Mouse (Mus musculus) right cerebral cortex, postnatal 10 days (tissue): ENCODE results near the gene Med8.

Experiments used
- DNase-seq, 2 experiments: peaks; one replicate each; pipeline ENCODE4 v3.0.0; 2021; ENCODE audit warnings: low spot score in 2 of 2

The Med8 gene

DNA sequence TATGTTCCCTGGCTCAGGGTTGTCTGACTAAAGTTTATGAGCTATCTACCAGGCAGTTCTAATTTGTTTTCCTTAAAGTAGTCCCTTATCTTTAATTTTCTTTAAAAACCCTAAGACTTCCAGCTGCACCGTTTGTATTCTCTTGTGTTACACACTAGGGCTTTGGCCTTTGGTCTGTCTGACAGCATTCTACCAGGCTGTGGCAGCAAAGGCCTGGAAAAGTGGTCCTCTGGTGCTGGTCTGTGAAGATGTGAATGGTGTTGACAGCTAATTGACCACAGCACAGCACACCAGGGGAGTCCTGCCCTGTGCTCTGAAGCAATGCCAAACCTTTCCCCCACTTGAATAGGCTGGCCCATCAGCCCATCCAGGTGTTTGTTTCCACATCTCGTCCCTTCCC lies 6.6 kb downstream of the Med8 start:
- DNase-seq = no peak

DNA sequence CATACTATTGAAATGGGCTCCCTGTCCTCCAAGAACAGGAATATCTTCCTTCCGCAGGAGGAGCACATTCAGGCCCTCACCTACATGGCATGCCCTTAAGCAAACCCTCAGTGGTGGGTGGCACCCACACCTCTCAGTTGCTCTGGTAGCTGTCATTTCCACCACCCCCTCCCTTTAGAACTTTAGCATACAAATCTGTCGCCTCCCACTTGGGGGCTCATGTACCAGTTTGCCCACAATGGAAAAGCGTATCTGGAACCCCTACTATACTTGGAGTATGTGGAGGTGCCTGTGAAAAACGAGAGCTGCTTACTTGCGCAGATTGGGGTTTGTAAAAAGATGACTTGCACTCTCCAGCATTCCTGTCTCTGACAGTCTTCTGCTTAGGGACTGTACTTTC lies 7.2 kb downstream of the Med8 start:
- DNase-seq = no peak

- no peak for DNase-seq
Measured at GRCm38 (mm10) chr4:118417112-118417797, 8.1 kb downstream of the Med8 start.

DNA sequence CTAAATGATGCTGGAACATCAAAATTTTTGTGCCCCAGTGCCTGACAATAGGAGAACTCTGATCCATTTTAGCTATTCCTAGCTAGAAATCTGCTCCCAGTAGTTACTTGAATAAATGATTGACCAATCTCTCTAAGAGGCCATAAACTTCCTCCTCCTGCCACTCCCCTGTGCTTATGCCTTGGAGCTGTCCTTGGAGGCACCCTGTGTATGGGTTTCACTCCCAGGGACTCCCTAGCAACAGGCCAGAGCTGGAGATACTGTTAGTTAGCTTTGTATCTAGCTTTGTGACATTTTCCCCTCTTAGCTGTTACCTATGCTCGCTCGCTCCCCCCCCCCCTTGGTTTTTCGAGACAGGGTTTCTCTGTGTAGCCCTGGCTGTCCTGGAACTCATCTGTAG lies 12.2 kb downstream of the Med8 start:
- no peak for DNase-seq

DNA sequence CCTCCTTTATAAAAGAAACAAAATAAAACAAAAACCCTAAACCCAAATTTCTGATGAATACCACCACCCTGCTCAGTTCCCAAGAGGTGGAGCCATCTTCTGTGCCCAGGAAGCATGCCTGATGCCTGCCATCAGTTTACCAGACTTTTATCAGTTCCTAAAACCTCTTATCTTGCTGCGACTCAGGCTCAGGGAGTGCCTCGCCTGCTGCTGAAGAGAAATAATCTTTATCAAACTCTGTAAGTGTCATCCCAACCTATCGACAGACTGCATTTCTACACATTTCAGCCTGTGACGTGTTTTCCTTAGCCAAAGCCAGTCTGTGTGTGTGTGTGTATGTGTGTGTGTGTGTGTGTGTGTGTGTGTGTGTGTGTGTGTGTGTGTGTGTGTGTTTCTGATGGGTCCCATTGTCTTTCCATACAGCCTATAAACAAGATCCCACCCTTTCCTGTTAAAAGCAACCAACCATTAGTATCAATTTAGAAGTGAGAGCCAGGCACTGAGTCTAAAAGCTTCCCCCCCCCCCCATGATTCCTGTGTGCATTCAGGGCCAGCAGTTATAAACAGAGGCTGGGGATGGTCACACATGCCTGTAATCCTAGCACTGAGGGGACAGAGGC lies 15.5 kb downstream of the Med8 start:
- DNase-seq = no peak

- DNase-seq = no peak
Measured at GRCm38 (mm10) chr4:118425374-118425773, 16.2 kb downstream of the Med8 start.

GRCm38 (mm10) chr4:118427415-118427767 lies 18.3 kb downstream of the Med8 start:
- DNase-seq = no peak

DNA sequence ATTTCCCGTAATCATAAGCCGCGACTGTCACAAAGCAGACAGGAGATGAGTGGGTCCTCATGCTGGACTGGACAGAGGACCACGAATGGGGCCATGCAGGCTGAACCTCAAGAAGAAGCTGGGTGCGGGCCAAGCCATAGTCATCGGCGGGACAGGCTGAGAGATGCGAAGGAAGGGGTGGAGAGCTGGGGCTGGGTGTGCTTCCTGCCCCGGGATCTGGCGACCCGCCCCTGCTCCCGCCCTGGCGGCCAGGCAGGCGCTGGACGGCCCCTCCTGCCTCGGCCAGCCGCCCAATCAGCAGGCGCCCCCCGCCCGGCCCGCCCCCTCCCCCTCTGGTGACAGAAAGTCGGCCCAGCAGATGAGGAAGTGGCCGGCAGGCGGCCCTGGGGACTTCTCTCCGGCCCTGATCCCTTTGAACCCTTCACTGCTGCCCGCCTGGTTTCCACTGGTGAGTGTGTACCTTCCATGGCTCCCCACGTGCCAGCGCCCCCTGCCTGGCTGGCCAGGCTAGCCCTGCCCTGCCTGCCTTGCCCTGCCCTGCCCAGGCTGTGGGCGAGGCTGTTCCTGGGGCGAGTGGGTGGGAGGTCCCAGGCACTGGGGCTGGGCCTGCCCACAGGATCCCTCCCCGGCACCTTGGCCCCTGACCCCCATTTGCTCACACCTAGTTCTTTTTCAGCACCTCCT lies 18.8 kb downstream of the Med8 start, which contains the start of gene Elovl1:
Elovl1 (plus strand) TSS at position 326 of the 684 bp plus-strand sequence.
- DNase-seq = peak; percentile 85 to 88

- no peak for DNase-seq
Measured at GRCm38 (mm10) chr4:118428531-118429214, 19.5 kb downstream of the Med8 start.

- no peak for DNase-seq
Measured at GRCm38 (mm10) chr4:118429215-118429895, 20.2 kb downstream of the Med8 start.

- DNase-seq = no peak
Measured at GRCm38 (mm10) chr4:118432332-118432731, 23.2 kb downstream of the Med8 start.

DNA sequence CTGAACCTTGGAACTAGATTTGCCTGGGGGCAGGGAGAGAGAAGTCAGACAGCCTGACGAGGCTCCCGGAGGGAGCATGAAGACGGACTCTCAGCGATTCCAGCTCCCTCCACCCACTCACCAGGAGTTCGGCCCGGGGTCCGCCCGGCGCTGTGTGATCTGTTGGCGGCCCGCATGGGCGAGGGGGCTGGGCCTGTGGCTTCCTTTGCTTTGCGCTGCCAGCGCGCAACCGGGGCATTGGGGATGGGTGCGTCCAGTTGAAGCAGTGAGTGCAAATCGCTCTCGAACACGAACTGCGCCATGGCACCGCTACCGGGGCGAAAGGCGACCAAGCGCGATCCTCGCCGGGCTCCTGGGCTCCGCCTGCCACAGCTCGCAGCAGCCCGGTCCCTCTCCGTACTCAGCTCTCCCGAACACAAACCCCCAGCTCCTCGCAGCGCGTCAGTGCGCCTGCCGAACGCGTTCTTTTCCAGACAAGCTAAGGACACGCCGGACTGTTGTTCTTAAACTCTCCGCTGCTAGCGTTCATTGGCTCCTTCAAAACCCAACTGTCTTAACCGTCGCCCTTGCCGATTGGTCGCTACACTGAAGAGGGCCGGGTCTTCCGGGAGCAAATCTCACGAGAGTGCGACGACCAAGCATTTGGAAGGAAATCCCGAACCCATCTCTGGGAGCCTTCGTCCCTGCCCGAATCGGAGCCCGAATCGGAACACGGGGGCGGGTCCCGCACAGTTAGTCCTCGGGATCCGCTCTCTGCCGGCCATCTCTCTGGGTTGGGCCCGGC lies 27.9 kb downstream of the Med8 start, which contains the start of gene Cdc20:
Cdc20 (minus strand) TSS at position 533 of the 784 bp plus-strand sequence.
- peak; percentile 96 to 98 for DNase-seq

- no peak for DNase-seq
Measured at GRCm38 (mm10) chr4:118437829-118438253, 28.7 kb downstream of the Med8 start.

DNA sequence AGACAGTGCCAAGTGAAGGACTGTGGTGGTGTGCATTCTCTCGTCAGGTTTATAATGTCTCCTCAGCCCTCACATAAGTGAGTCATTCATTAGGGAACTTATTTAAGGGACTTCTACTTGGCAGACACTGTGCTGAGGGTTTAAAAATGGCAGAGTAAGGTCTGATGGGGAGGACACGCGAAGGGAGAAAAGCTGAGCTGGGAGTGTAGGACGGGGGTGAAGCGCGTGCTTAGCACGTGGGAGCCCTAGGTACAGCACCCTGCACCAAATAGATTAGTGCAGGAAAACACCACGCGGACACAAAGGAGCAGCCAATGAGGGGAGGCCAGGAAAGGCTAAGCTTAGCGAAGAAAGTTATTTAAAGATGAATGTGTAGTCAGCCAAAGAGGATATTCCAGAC lies 36.0 kb downstream of the Med8 start:
- no peak for DNase-seq

DNA sequence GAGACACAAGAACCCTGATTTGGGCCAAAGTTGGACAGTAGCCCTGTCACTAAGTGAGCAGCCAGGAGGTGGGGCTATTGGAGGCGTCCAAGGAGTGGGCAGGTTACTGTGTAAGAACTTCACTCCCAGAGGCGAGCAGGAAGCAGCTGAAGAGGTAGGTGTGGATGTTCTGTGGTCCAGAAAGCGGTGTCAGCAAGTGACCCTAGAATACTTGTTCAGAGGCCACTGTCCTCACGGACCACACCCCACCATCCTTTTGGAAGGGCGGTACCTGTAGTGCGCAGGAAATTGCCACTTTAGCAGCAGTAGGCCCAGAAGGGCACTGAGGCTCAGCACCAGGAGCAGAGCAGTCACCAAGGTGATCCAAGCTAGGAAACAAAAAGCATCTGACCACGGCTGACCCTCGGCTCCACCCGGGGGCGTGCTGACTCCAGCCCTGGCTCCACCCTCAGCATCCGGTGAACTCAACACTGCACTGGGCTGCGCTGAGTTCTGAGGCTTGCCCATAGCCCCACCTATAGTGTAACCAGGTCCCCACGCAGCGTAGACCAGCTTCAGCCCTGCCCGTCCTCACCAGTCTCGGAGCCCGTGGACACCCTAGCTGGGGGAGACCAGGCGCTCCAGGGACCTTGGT lies 36.8 kb downstream of the Med8 start:
- DNase-seq = no peak

- no peak for DNase-seq
Measured at GRCm38 (mm10) chr4:118446415-118447153, 37.4 kb downstream of the Med8 start.

GRCm38 (mm10) chr4:118457345-118457975 lies 48.3 kb downstream of the Med8 start, which contains the start of gene Mpl:
Mpl (minus strand) TSS chr4:118457513.
- DNase-seq = no peak

- no peak for DNase-seq
Measured at GRCm38 (mm10) chr4:118464956-118465355, 55.8 kb downstream of the Med8 start.
